Mouse (Mus musculus) thymus, adult 2 months (tissue): ENCODE data around the gene Pparg. TPM values are rescaled to one million over a fixed set of nuclear protein-coding genes. Genes with fewer than 3 reads are reported as not detected.

Experiments
- DNase-seq: peaks from one replicate; pipeline ENCODE4 v3.0.0; 2021
- H3K27ac ChIP-seq: fragments of 200-500 bp; 2 replicates; pipeline ENCODE4 v1.5.1; 2012; ENCODE audit warnings: low read length, control low read depth; ENCODE audit not compliant: control insufficient read depth, insufficient read depth
- H3K27me3 ChIP-seq: fragments of 200-500 bp; 2 replicates; pipeline ENCODE4 v1.6.1; 2012; ENCODE audit warnings: mild to moderate bottlenecking, low read length, moderate library complexity, mixed read lengths; ENCODE audit not compliant: control insufficient read depth, insufficient read depth
- H3K36me3 ChIP-seq: fragments of 200-500 bp; 2 replicates; pipeline ENCODE4 v1.6.1; 2012; ENCODE audit warnings: mild to moderate bottlenecking, low read length, moderate library complexity; ENCODE audit not compliant: control insufficient read depth, insufficient read depth
- H3K4me1 ChIP-seq: fragments of 200-500 bp; replicated peaks from 2 replicates; pipeline ENCODE4 v1.6.1; 2012; ENCODE audit warnings: low read length; ENCODE audit not compliant: control insufficient read depth, insufficient read depth
- H3K4me3 ChIP-seq: fragments of 200-500 bp; 2 replicates; pipeline ENCODE4 v1.5.1; 2012; ENCODE audit warnings: mild to moderate bottlenecking, low read length, control low read depth, moderate library complexity; ENCODE audit not compliant: control insufficient read depth, insufficient read depth
- CTCF ChIP-seq: fragments of 200-500 bp; IDR thresholded peaks from 2 replicates; pipeline ENCODE4 v1.5.1; 2012; ENCODE audit warnings: mild to moderate bottlenecking, control low read depth, low read length, moderate library complexity, borderline replicate concordance; ENCODE audit not compliant: control insufficient read depth, poor library complexity, insufficient read depth; ENCODE audit errors: extremely low read depth
- POLR2A ChIP-seq: fragments of 200-500 bp; IDR thresholded peaks from 2 replicates; pipeline ENCODE4 v1.6.1; 2012; ENCODE audit warnings: mild to moderate bottlenecking, low read length, control low read depth, moderate library complexity; ENCODE audit not compliant: control insufficient read depth, poor library complexity, insufficient read depth; ENCODE audit errors: extremely low read depth
- WGBS: fragments of 180-500 bp; shearing (Covaris S2); methylation state at CpG from one replicate; pipeline ENCODE4 v1.1.7; 2018; 5-methylcytosine and 5-hydroxymethylcytosine counted together
- polyA plus RNA-seq: library from polyadenylated mRNA; depleted of rRNA; stranded (reverse); fragments of >200 nt; gene quantifications from 2 replicates; pipeline ENCODE4 v1.2.3, GENCODE M21; 2012

Pparg gene
- polyA plus RNA-seq, 1 experiment = 10.5 TPM

DNA sequence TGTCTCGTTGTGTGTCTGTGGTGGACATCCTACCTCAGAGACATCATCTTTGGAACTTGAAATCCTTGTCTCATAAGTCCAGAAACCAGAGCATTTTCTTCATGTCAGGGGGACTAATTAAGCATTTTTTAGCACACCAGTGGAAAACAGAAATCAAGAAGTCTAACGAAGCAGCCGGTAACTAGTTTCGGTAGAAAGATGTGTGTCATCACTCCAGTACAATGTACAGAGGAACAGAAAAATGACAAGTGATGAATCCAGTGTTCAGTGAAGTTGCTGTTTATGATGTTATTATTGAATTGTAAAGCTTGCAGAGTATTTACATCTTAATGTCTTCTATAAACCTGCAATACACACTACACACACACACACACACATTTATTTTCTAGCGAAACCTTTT is 19.8 kb downstream of the Pparg start:
- no peaks in the 10 kb centered on the region for H3K27me3 ChIP-seq
- 71% methylated on average over 5 of the region's 5 CpGs for WGBS
- H3K36me3 ChIP-seq = no peaks in the 10 kb centered on the region
- no peaks in the 10 kb centered on the region for H3K4me1 ChIP-seq
- TF ChIP-seq CTCF (no peak), POLR2A (no peak)
- no peak overlapping the region for H3K27ac ChIP-seq
- no peak overlapping the region for H3K4me3 ChIP-seq
- DNase-seq = no peak

DNA sequence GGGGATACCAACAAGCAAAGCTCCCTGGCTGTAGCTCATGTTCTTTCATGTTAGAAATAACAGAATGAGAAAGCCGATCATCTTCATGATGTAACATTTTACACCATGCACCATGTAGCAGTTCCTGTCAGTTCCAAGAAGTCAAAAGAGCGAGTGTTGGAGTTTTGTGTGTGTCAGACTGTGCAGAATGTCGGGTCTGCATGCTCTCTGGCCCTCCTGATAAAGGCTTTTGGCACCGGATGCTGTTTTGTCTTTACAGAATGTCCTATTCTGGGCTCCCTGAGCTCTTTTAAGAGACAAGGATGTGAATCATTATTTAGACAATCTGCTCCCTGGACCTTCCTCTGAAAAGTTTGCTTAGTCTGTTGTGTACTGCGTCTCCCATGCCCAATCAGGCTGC is 22.0 kb downstream of the Pparg start:
- Histone ChIP-seq H3K4me1 (no peaks in the 10 kb centered on the region), H3K4me3 (no peak overlapping the region), H3K36me3 (no peaks in the 10 kb centered on the region), H3K27me3 (no peaks in the 10 kb centered on the region), H3K27ac (no peak overlapping the region)
- no peak for DNase-seq
- TF ChIP-seq CTCF = no peak
- no peak for TF ChIP-seq POLR2A
- 91% methylated on average over 5 of the region's 5 CpGs for WGBS

DNA sequence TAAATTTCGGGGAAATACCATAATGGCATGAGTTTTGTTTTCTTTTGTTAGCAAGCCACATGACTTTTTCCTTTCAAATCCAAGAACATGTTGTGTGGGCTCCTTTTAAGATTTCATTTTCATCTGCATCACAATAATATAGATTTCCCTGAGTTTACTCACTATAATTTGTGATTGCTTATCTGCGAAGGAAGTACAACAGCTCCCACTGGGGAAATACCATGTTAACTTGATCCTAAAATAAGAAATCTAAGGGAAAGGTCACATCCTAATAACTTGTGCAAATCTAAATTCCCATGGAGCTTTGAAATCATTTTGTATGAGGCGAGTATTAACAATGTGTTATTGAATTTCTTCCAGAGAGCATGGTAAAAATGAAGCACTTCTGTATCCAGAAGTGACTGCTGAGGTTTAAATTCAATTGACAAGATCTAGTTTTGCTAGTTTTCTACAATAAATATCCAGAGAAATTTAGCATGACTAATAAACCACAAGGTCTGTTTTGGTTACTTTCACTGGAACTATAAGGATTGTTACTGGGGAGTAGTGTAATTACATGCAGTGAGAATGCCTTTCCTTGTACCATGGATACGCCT is 29.3 kb downstream of the Pparg start:
- Histone ChIP-seq H3K4me1 (no peaks in the 10 kb centered on the region), H3K4me3 (no peak overlapping the region), H3K27ac (no peak overlapping the region), H3K27me3 (no peaks in the 10 kb centered on the region), H3K36me3 (no peaks in the 10 kb centered on the region)
- DNase-seq = no peak
- TF ChIP-seq POLR2A (no peak), CTCF (no peak)
- WGBS = 96% methylated on average over 4 of the region's 4 CpGs

DNA sequence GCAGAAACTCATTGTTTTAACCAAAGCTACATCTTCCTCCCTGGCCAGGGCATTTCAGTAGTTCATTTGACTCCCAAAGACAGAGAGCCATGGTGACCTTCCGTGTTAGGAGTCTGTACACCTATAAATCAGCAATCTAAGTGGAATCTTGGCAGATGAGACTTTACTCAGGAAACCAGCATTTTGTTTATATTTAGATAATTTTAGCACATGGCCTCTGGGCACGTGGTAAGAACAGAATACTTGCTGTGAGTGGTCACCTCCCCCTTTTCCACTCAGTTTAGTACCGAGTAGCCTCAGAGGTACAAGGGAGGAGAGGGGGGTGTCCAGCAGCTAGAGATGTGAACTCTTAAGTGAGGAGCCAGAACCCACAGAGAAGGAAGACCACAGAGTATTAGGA is 36.2 kb downstream of the Pparg start:
- 85% methylated on average over 3 of the region's 3 CpGs for WGBS
- no peak overlapping the region for H3K4me3 ChIP-seq
- H3K36me3 ChIP-seq = no peaks in the 10 kb centered on the region

DNA sequence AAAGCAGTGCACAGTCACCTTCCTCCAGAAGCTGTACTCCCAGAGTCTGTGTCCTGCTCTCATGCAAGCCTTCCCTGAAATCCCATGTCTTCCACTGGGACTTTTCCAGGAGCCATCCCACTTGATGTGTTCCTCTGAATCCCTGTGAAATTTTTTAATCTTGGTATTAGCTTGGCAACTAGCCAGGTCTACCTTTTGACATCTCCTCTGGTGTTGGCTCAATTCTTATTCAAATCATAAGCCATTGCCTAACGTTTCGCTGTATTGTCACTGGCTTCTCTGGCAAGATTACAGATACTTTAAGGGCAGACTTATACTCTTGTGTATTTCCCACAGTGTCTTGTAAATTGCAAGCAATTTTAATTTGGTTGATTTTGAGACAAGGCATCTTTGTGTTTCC is 43.6 kb downstream of the Pparg start:
- no peaks in the 10 kb centered on the region for H3K4me1 ChIP-seq
- WGBS = 90% methylated on average over 2 of the region's 2 CpGs
- TF ChIP-seq CTCF (no peak), POLR2A (no peak)

More for the DNA sequence above, 36.2 kb downstream of the Pparg start:
- no peak for DNase-seq
- H3K27ac ChIP-seq = no peak overlapping the region
- no peak for TF ChIP-seq CTCF
- no peak for TF ChIP-seq POLR2A
- no peaks in the 10 kb centered on the region for H3K27me3 ChIP-seq
- H3K4me1 ChIP-seq = no peaks in the 10 kb centered on the region

DNA sequence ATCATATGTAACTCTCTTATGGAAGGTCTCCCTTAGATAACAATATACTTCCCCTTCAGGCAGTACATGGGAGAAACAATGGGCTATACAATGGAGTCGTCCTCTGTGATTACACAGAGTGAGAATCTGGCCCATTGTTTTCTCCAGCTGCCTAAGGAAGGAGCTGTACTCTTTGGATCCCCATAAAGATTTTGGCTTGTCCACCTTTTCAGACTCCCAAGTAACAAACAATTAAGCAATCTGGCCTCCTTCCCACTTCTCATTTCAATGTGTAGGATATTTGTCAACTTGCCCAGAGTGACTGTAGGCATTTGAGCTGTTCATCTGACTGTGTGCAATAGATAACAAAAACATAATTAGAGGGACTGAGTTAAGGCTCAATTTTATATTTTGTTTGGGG is 50.7 kb downstream of the Pparg start:
- TF ChIP-seq CTCF = no peak
- no peak for TF ChIP-seq POLR2A
- Histone ChIP-seq H3K4me1 (no peaks in the 10 kb centered on the region), H3K36me3 (no peaks in the 10 kb centered on the region), H3K27me3 (no peaks in the 10 kb centered on the region), H3K4me3 (no peak overlapping the region), H3K27ac (no peak overlapping the region)
- 97% methylated on average over 1 of the region's 1 CpGs for WGBS
- DNase-seq = no peak

More for the DNA sequence above, 43.6 kb downstream of the Pparg start:
- DNase-seq = no peak
- Histone ChIP-seq H3K27me3 (no peaks in the 10 kb centered on the region), H3K4me3 (no peak overlapping the region), H3K27ac (no peak overlapping the region), H3K36me3 (no peaks in the 10 kb centered on the region)

DNA sequence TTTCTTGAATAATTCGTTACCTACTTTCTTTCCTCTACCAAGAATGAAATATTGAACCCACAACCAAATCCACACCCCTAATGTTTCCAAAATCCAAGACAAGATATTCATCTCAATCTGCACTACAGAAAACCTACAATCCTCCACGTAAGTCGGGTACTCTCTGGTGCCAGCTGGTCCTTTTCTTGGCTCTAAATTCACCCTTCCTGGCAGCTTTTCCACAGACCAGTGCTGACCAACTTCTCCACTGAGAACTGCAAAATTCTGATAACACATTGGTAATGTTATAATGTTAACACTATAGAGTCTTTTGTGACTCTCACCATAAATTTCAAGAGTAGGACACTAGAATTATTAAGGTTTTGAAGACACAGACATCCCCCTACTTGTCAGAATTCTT is 57.4 kb downstream of the Pparg start:
- no peak overlapping the region for H3K4me3 ChIP-seq
- H3K36me3 ChIP-seq = no peaks in the 10 kb centered on the region
- no peak for TF ChIP-seq POLR2A
- TF ChIP-seq CTCF = no peak
- no peaks in the 10 kb centered on the region for H3K27me3 ChIP-seq
- H3K4me1 ChIP-seq = no peaks in the 10 kb centered on the region
- 93% methylated on average over 3 of the region's 3 CpGs for WGBS
- no peak overlapping the region for H3K27ac ChIP-seq
- no peak for DNase-seq
